ENCODE assay signal across 8 mouse cellular contexts in the genomic region with DNA sequence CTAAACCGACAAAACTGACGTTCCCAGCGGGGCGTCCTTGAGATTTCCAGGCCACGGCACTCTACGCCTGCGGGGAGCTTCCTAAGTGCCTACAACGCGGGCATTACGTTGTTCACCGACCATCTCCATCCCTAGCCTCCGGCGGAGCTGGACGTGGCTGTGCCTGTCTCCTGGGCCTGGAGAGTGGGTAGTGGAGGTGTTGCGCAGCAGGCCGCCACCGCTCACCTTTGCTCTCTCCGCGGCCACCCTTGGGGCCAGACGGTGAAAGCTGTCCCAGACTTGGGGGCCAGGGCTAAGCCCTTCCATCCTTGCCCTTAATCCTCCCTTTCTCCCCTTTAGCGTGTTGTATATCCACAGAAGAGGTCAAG. TPM values are rescaled to one million over a fixed set of nuclear protein-coding genes. Genes with fewer than 3 reads are reported as not detected.
A peak's percentile ranks its signal among the peaks of the same experiment; 100 is the strongest.
DNase-seq lines count a peak whose midpoint lies in the region; ATAC-seq and TF ChIP-seq lines count a peak whose summit lies in the region.

No protein-coding gene starts in this region.

- under 1% methylated on average over 21 of the region's 21 CpGs for WGBS in heart, embryonic 10.5 days
- WGBS in forebrain, embryonic 11.5 days, result 0% methylated on average over 21 of the region's 21 CpGs
- under 1% methylated on average over 21 of the region's 21 CpGs for WGBS in small intestine, adult 2 months

- 0 out of 2 replicates have a peak, but pooled peaks cover 2% of the 10 kb centered on the region for H3K36me3 ChIP-seq in heart, embryonic 10.5 days
- no peaks in the 10 kb centered on the region for H3K36me3 ChIP-seq in E14TG2a.4 (ENCODE audit: insufficient read depth, low read length)
- no peaks in the 10 kb centered on the region for H3K36me3 ChIP-seq in forebrain, embryonic 11.5 days (ENCODE audit: control insufficient read depth, insufficient read depth, low read length)
- no peaks in the 10 kb centered on the region for H3K36me3 ChIP-seq in small intestine, adult 2 months (ENCODE audit: control insufficient read depth, insufficient read depth, low read length)

- no peak for TF ChIP-seq POLR2A in small intestine, adult 2 months (IDR thresholded peaks at IDR 0.05; ENCODE audit: low read depth, low read length)

- intact Hi-C loops in heart, postnatal 25 days (cut with DNase I), result loop anchor here (1.0 to 10.0 kb wide), 3 partner anchors 29 to 174 kb away; partner anchors contain the start of gene Pdss1

- peak overlapping the region; percentile 86 for H3K4me2 ChIP-seq in forebrain, embryonic 11.5 days (ENCODE audit: low read depth, low read length, severe bottlenecking)

- ATAC-seq in forebrain, embryonic 11.5 days (replicated peaks; ENCODE audit: low FRiP score), result peak; percentile 73

- peak overlapping the region; percentile 91 for H3K27ac ChIP-seq in heart, embryonic 10.5 days
- H3K27ac ChIP-seq in forebrain, embryonic 11.5 days (ENCODE audit: low read depth, low read length), result peak overlapping the region; percentile 85
- H3K27ac ChIP-seq in small intestine, adult 2 months (ENCODE audit: insufficient read depth, low read depth, low read length), result peak overlapping the region; percentile 97

- peak overlapping the region; percentile 69 for H3K4me3 ChIP-seq in heart, embryonic 10.5 days
- H3K4me3 ChIP-seq in E14TG2a.4 (replicated peaks; ENCODE audit: low read length), result peak overlapping the region; percentile 88
- peak overlapping the region; percentile 65 for H3K4me3 ChIP-seq in forebrain, embryonic 11.5 days (ENCODE audit: low read depth, low read length)
- peak overlapping the region; percentile 78 for H3K4me3 ChIP-seq in small intestine, adult 2 months (ENCODE audit: low read depth, low read length)

- DNase-seq in heart, embryonic 10.5 days (ENCODE audit: low spot score), result no peak
- DNase-seq in heart, postnatal 25 days (ENCODE audit: low spot score), result no peak
- peak; percentile 75 for DNase-seq in forebrain, embryonic 11.5 days (ENCODE audit: low spot score)
- DNase-seq in liver, result peak; percentile 50
- no peak for DNase-seq in adrenal gland, adult 8-10 months
- DNase-seq in kidney, postnatal 25 days, result no peak

- H3K27me3 ChIP-seq in heart, embryonic 10.5 days (ENCODE audit: insufficient read depth, poor library complexity, severe bottlenecking), result no peaks in the 10 kb centered on the region
- H3K27me3 ChIP-seq in E14TG2a.4 (ENCODE audit: insufficient read depth, low read length), result no peaks in the 10 kb centered on the region
- H3K27me3 ChIP-seq in forebrain, embryonic 11.5 days (ENCODE audit: control insufficient read depth, insufficient read depth, low read length), result no peaks in the 10 kb centered on the region
- H3K27me3 ChIP-seq in small intestine, adult 2 months (ENCODE audit: control insufficient read depth, insufficient read depth, low read length), result no peaks in the 10 kb centered on the region

- no peak for TF ChIP-seq CTCF in E14TG2a.4 (conservative IDR thresholded peaks at IDR 0.05; ENCODE audit: low read length)
- TF ChIP-seq CTCF in small intestine, adult 2 months (IDR thresholded peaks at IDR 0.05; ENCODE audit: extremely low read depth, insufficient read length, insufficient replicate concordance, low read depth, low read length), result no peak

- H3K4me1 ChIP-seq in heart, embryonic 10.5 days, result no peaks in the 10 kb centered on the region
- peaks cover 15% of the 10 kb centered on the region for H3K4me1 ChIP-seq in E14TG2a.4 (replicated peaks; ENCODE audit: low read depth, low read length)
- H3K4me1 ChIP-seq in forebrain, embryonic 11.5 days (replicated peaks; ENCODE audit: control insufficient read depth, insufficient read depth, low read length), result no peaks in the 10 kb centered on the region
- H3K4me1 ChIP-seq in small intestine, adult 2 months (ENCODE audit: control insufficient read depth, insufficient read depth, insufficient read length, low read length), result no peaks in the 10 kb centered on the region

- peak overlapping the region; percentile 79 for H3K9ac ChIP-seq in forebrain, embryonic 11.5 days (ENCODE audit: low read length)

- H3K9me3 ChIP-seq in heart, embryonic 10.5 days, result no peaks in the 10 kb centered on the region
- no peaks in the 10 kb centered on the region for H3K9me3 ChIP-seq in E14TG2a.4 (ENCODE audit: low read length)
- H3K9me3 ChIP-seq in forebrain, embryonic 11.5 days (ENCODE audit: control insufficient read depth, low read length), result no peaks in the 10 kb centered on the region

RNA-seq across cellular contexts. Expression of gene Acbd5, which starts 0.4 kb away (rescaled TPM):
- 26.2 and 29.6 TPM in 2 replicates for polyA plus RNA-seq in heart, embryonic 10.5 days (2016; fragmentation: Nextera tagmentation; extraction: Ambion mirVana)
- total RNA-seq in heart, postnatal 25 days (2021), result 10 to 100 TPM; 25.0 to 30.2 TPM
- polyA plus RNA-seq in forebrain, embryonic 11.5 days (2014; fragmentation: Nextera tagmentation; extraction: Ambion mirVana), result 40.6 and 40.7 TPM in 2 replicates
- polyA plus RNA-seq in small intestine, adult 2 months (2012; rRNA removed), result 4.3 and 7.8 TPM in 2 replicates
- 100 to 1,000 TPM in 2 of 4 experiments, 10 to 100 TPM in 2; 75.9 to 121 (median 96.1) TPM for total RNA-seq in adrenal gland, adult 8-10 months (2022)

RNA-seq across cellular contexts. Expression of gene Abi1, which starts 28.3 kb away (rescaled TPM):
- polyA plus RNA-seq in heart, embryonic 10.5 days (2016; fragmentation: Nextera tagmentation; extraction: Ambion mirVana), result 33.3 and 34.7 TPM in 2 replicates
- 10 to 100 TPM; 23.2 to 25.9 TPM for total RNA-seq in heart, postnatal 25 days (2021)
- 38.9 and 47.9 TPM in 2 replicates for polyA plus RNA-seq in forebrain, embryonic 11.5 days (2014; fragmentation: Nextera tagmentation; extraction: Ambion mirVana)
- polyA plus RNA-seq in small intestine, adult 2 months (2012; rRNA removed), result 56.2 and 118 TPM in 2 replicates
- total RNA-seq in adrenal gland, adult 8-10 months (2022), result 10 to 100 TPM; 59.0 to 81.6 (median 75.0) TPM

Comparison
In these comparisons a context has a peak if more than half of its experiments do, and no peak if none do; other contexts are left out.
1. DNase-seq: peak in forebrain, embryonic 11.5 days (single experiment) and liver (single experiment); none in heart, embryonic 10.5 days (single experiment), heart, postnatal 25 days (single experiment), adrenal gland, adult 8-10 months (single experiment) and kidney, postnatal 25 days (0 of 2).
2. Peak in every context shown above with its lines, with median percentiles within 50 percentile points of each other: H3K27ac ChIP-seq and H3K4me3 ChIP-seq.